Mouse (Mus musculus) gastrocnemius, postnatal 4 days (tissue): ENCODE results near the gene Atxn7l1. TPM values are rescaled to one million over a fixed set of nuclear protein-coding genes. Genes with fewer than 3 reads are reported as not detected.

Experiments
- DNase-seq, 2 experiments: peaks; one replicate each; pipeline ENCODE4 v3.0.0; 2021 to 2022; ENCODE audit warnings: low spot score in 2 of 2, mixed read lengths in 2 of 2
- total RNA-seq, 2 experiments: library from RNA; stranded (reverse); gene quantifications; 2 replicates each; pipeline ENCODE4 v1.2.3; 2021

The Atxn7l1 gene
- total RNA-seq, 2 experiments from 2014 or later: 28.0 to 29.2 TPM

DNA sequence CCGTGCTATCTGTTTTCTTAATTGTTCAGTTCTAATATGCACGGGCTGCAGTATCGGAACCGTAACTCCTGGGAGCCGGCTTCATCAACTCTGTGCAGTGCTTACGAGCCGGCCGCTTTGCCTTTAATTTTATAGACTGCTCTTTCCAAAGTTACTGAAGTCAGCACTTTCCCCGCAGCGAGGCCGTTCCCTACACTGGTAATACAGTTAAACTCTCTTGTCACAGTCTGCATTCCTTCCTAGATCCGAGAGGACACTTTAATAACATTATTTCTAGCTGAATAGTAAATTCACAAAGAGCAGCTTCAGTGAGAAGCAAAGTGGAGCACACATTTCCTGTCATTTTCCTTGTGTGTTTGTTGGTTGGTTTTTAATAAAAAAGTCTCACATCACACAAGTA lies 124.4 kb downstream of the Atxn7l1 start:
- no peak for DNase-seq

DNA sequence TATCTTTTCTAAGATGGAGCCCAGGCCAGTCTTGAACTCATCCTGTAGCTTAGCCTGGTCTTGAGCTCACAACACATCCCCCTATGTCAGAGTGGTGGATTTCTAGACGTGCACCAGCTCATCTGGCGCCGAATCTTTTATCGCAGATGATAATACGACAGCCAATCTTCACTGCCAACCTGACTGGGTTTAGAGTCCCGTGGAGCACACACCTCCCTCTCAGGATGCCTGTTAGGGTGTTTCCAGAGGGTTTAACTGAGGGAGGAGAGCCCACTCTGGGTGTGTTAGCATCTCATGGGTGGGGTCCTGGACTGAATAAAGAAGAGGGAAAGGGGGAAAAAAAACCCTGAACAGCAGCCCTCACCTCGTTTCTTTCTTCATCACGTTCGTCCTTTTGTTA lies 124.9 kb downstream of the Atxn7l1 start:
- DNase-seq: no peak

DNA sequence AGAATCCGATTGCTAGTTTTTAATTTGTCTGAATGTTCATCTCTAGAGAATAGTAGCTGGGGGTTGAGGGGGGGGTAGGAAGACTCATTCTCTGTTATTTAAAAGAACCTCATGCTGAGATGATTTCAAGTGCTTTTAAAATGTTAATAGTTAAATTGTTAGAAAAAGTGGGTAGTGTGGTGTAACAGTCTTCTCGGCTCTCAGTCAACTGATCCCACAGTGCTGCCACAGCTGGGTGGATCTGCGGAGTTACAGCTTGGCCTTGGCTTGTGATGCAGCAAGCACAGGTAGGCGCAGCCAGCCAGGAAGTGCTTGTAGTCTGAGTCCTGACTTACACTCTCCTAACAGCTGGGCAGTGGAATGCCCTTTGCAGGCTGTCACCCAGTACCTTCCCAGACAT lies 125.7 kb downstream of the Atxn7l1 start:
- no peak for DNase-seq

DNA sequence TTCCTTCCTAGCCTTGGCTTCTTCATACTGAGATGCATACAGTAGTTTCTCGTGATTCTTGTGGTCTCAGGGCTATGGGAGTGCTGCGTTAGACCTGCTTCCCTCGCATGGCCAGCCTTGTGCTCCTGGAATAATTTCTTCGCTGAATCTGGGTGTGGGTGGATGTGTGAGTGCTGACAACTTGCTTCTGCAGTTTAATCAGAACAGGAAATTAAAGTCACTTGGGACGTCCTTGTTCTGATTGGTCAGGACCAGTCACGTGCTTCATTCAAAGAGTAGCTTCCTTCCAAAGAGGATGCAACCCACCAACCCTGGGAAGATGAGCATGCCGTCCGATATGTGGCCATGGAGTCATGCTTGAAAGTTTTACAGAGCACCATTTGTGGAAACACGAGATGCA lies 126.2 kb downstream of the Atxn7l1 start:
- no peak for DNase-seq

DNA sequence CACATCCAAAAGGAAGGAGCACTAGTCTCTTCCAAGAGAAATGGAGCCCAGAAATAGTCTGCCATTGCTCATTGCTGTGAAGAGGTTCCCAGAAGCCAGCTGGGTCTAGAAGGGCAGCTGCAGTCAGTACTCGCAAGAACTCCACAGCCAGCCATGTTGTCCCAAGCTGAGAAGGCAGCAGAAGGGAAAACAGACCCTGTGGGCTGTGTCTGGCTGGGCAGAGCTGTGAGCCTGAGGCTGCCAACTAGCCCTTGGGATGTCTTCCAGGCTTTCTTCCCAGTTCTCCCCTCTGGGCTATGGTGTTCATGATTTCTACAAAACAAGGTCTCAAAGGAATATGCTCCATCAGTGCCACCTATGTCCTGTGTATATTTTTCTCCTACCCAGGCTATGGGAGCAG lies 128.5 kb downstream of the Atxn7l1 start:
- DNase-seq: no peak

DNA sequence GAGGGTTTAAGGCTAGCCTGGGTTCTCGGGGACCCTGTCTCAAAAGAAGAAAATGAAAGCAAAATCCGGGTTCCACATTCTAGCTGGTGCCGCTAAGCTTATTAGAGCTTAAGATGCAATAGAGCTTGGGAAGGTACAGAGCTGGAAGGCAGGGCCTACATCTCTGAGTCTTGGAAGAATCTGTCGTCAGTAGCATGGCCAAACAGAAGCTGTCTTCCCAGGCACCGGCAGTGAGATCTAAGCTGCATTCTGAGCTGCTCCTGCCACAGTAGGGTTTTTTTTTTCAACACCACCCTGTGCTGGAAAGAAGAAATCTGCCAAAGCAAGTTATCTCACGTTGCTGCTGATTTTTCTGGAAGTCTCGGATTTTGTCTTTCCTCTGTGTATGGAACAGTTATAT lies 129.9 kb downstream of the Atxn7l1 start:
- no peak for DNase-seq

DNA sequence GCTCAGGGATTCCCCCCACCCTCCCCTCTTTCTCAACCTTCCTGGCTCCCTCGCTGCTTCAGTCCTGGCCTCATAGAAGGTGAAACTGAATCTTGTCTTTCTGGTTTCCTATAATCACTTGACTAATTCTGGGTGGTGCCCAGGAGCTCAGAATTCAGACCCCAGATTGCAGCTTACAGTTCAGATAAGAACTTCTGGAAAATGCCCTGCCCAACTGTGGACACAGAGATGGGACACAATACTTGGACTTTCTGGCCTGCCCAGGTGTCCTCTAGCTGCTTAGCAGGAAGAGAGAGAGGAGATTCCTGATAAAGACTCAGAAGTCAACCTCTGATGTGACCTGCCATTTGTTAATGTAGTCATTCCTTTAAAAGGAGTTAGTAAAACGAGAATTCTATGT lies 131.7 kb downstream of the Atxn7l1 start:
- DNase-seq: no peak

DNA sequence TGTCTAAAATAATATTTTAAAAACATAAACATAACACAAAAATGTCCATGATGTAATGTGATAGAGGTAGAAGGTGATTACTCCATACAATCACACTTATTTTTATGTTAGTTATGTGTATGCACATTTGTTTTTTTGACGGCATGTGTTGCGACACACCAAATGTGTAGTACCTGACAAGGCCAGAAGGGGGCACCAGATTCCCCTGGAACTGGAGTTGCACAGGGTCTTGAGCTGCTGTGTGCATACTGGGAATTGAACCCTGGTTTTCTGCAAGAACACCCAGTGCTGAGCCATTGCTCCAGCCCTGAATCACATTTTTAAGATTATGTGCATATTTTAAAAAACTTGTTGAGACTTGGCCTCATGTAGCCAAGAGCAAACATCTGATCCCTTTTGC lies 133.3 kb downstream of the Atxn7l1 start:
- peak in 1 of 2 experiments; percentile 60 for DNase-seq

DNA sequence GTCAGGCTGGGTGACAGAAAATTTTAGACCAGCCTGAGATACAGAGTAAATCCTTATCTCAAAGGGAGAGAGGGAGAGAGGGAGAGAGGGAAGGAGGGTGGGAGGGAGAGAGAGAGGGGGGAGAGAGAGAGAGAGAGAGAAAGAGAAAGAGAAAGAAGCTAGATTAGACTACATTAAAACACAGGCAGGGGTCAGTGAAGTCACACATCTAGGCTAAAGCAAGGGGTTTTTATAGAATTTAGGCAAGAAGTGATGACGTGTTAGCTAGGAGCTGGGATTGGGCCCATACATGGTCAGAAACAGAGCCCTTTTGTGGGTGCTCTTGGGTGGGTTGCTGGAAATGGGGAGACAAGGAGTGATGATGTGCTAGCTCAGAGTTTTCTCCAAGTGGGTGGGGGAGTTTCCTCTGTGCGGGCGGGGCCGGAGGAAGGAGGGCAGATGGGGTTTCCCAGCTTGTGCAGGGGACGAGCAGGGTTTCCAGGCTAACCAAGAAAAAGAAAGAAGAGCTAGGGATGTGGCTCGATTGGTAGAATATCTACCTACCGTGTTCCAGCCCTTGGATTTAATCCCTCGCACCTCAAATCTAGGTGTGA lies 136.9 kb downstream of the Atxn7l1 start:
- DNase-seq: no peak

DNA sequence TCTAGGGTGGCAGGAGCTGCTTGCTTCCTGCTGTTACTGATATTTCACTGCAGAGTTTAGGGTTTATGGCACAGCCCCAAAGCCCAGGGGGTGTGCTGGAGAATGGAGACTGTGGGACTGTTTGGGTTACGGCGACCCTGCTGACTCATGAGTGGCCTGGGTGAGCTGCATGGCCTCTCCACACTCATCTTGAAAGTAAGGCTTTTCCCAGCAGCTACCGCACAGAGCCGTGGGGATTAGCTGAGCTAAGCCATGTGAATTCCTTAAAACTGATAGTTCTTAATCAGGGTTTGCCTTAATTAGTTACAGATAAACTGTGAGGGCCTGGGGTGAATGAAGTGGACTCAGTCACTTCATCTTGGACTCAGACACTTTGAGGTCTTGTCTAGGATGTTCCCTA lies 137.9 kb downstream of the Atxn7l1 start:
- DNase-seq: no peak

DNA sequence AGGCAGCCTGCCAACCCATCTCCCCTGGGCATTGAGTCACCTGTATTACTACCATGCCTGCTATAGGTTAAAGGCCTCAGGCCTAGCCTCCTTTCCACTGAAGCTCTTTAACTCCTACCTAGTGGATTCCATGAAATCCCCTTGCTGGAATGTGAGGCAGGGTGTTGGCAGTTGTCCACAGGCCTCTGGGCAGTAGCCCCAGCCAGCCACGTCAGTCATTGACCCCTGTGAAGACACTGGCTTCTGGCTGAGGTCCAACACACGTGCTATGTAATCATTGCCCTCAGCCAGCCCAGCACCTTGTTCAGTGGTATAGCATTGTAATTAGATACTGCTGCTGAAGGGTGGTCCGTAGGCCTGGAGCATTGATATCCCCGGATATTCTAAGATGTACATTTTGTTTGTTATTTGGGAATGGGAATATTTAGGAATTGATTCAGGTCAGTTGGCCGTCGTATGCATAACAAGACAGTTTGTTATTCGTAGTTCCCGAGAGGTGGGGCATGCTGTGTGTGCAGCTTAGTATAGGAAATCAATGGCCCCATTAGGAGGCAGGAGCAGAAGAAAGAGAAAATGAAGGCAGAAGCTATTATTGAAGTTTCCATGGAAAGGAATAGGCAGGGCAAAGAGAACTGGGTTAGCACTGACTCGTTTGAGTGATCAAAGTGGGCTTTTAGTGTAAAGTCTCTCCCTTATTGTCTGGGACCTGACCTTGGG lies 138.6 kb downstream of the Atxn7l1 start:
- no peak for DNase-seq

DNA sequence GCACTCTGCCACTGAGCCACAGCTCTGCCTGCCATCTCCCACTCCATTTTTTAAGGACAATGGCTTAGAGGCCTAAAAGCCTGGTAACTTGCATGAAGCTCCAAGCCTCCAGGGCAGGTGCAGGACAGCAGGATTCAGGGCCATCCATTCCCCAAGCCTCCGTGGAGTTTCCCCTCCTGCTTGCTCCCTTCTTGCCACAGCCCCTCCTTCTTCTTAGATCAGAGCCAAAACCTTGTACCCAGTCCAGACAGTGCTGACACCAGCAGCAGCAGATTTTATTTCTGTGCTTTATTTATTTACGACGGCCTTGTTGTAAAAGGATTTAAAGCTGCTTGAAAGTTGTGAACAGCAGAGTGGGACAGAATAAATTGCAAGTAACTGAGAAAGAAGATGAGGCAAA lies 140.2 kb downstream of the Atxn7l1 start:
- no peak for DNase-seq

DNA sequence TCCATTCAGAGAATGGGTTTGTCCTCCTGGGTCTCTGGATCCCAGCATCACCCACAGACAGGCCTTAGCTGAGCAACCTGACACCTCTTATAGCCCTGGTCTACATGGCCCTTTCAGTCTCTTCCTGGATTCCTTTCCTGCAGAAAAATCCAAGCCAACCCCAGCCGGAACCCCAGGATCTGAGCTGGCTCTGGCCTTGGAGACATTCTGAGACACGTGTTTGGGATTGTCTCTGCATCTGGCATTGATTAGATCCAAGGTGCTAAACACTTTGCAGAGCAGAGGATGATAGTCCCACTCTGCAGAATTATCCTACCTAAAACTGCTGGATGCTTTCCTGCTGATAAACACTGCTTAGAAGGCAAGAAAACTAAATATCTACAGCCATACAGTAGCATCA lies 141.3 kb downstream of the Atxn7l1 start:
- no peak for DNase-seq

DNA sequence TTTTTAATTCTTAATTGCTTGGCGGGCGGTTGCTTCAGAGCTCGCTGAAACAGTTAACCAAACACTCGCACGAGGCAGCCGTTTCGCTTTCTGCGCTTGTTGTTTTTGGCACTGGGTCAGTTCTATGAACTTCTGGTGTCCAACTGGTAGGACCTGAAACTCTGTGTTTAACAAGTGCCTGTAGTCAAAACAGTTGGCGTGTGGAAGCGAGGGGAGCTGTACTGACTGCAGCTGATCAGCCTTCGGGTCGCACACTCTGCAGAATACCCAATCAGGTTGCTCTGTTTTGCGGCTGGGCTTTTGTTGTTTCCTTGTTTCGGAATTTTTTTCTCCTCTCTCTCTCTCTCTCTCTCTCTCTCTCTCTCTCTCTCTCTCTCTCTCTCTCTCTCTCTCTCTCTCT lies 154.6 kb downstream of the Atxn7l1 start:
- peak in 1 of 2 experiments; percentile 52 for DNase-seq

DNA sequence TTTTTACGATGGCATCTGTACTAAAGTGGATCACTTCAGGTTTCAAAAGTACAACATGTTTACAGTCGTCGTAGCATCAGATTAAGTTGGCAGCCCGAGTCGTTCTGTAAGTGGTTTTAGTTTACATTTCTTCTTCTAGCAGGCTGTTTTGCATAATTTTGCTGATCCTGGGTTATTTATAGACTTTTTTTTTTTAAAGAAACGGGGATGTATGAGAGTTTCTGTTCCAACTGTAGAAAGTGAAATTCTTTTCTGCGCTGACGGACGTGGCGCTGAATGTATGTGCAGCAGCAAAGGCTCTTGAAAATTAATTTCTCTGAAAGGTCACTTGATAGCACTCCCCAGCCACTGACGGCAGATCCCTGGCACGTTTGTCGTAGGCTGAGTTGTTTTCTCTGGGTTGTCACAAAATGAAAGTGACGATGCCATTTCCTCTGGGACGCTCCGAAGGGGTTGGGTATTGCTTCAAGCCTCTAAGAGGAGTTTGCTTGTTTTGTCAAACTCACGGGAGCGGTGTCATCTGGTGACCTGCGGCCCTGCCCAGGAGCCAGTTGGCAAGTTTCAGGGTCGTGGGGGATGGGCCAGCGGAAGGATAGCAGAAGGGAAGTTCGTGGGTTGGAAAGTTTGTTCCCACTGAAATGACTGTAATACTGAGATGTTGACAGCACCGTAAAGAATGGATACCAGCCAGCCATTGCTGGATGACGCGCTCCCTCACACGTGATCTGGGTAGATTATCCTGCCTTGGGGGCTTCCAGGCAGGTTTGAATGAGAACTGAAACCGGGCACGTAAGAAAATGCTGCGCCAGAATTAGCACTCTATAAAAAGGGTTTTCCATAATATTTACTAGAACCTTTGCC lies 155.3 kb downstream of the Atxn7l1 start:
- peak; percentile 30 to 50 for DNase-seq

DNA sequence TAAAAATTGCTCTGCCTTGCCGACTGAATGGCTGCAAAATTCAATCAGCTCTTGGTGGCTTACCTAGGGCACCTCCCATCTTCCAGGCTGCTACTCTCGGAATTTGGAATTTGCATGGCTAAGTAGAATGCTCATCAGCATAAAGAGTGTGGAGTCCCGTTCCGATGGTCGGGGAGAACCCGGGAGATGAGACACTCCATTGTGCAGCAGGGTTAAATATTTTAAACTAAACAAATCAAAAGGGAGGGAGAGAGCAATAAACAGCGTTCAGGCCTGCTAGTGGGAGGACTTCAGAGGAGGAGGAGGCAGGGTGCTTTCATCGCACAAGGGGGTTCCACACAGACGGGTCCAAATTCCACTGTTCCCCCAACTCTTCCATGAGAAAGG lies 155.9 kb downstream of the Atxn7l1 start:
- no peak for DNase-seq

DNA sequence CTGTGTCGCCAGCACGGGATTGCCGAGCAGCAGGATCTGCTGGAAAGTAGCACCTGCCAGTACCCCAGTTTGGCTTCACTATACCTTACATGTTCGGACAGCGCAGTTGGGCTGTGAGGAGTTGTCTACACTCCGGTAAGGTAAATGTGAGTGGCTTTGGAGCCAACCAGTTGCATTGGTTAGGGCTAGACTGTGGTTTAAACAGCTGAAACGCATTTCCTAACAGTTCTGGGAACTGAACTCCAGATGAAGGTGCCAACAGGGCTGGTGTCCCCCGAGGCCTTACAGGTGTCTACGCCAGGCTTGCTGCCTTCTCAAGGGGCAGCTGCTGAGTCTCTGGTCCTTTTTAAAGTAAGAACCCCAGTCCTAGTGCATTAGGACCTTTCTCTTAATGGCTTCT lies 157.6 kb downstream of the Atxn7l1 start:
- DNase-seq: no peak

DNA sequence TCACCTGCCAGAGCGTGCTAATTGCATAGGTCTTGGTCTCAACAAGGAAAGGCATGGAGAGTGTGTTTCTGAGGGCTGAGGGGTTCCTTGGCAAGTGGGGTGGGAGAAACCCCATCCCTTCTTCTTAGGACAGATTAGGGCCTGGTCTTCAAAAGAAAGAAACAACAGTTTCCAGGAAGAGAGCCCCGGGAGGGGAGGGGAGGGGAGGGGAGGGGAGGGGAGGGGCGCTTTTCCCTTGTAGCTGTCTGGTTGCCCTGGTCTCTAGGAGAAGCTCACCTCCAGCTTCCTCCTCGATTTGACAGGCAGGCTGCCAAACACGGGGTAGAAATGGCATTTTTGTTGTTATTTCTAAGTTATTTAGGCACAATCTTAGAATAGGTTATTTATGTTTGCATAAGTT lies 159.0 kb downstream of the Atxn7l1 start:
- DNase-seq: no peak

DNA sequence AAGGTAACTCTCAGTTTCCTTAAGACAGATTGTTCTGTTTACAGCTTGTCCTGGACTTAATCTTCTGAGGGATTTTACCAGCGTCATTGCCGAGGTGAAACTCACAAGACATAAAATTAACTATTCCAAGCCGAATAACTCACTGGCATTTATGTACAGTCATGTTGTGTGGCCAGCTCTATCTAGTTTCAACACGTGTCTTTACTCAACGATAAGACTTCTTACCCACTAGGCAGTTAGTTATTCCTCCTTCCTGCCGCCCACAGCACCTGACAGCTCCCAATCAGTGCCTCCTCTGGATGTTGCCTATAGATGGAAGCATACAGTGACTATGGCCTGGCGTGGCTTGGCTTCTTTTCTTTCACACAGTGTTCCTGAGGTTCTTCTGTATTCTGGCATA lies 161.2 kb downstream of the Atxn7l1 start:
- no peak for DNase-seq

DNA sequence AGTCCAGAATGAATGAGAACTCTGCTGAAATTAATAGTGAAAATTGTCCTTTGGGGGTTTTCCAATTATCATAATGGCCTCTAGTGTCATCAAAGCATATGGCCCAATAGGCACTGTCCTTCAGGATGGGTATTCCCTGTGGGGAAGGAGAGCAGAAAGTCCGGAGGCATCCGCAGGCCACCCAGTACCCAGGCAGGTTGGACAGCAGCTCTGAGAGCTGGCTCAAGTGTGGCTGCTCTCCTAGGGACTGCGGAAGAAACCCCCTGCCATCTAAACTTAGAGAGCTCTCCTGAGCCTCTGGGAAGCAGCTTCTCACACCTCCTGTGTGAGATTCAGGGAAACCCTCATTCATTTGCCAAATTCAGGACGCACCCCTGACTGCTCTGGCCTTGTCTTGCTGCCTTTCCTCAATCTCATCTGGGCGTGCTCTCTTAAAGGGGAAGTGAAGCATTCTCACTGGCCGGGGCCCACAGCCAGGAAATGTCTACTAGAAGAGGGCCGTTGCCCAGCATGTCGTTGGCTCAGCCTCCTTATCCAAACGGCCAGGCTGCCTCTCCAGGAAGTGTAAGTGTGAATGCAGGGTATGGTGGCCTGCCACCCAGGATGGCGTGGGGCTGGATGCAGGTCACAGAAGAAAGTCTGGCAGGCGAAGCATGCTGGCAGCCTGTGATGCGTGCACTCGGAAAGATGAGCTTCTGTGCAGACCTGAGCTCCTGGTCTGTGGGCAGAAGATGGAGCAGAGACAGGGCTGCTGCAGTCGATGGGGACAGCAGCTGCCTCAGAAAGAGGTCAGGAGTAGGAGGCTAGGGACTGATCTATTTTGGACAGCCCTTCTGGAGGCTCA lies 166.6 kb downstream of the Atxn7l1 start:
- peak; percentile 24 to 72 for DNase-seq

DNA sequence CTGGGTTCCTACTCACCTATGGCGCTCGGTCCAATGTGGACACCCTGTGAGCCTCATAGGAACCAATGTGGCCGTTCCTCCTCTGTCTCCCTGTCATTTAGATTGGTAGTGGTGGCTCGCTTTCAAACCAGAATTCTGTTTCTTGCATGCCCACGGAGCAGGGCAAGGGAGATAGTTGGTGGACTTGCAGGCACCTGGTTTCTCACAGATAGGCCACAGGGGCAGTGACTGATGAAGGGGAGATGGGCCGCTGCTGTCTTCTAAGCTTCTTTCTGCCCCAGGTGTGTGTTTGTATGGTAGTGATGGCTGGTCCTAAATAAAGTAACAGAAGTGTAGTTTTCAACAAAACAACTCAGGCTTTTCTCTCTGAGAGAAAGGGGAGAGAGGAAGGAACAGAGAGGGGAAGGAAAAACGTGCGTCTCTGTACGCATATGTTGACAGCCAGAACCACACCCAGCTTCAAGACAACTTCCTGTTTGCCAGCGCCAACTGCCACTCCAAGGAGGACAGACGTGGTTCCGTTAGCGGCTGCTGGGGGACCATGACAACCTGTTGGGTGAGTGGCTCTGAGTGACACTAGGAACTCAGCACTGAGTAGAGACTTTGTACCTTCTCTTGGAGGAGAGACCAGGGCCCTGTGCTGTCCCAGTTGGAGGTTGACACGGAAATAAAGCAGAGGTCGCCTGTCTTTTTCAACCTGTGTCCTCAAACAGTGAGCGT lies 167.6 kb downstream of the Atxn7l1 start:
- no peak for DNase-seq
